Mouse (Mus musculus): ENCODE data around the gene Etv2.

The Etv2 gene

GRCm38 (mm10) chr7:30598786-30599185 lies 36.9 kb downstream of the Etv2 start, which contains the start of gene Zbtb32:
Gene Zbtb32 (minus strand): TSS chr7:30598909.
- no peak for TF ChIP-seq GATA4 (IDR thresholded peaks at IDR 0.05; ENCODE audit: insufficient replicate concordance, low read length)

GRCm38 (mm10) chr7:30596811-30597210 lies 38.8 kb downstream of the Etv2 start:
- no peak for TF ChIP-seq GATA4 (IDR thresholded peaks at IDR 0.05; ENCODE audit: insufficient replicate concordance, low read length)

GRCm38 (mm10) chr7:30596093-30596492 lies 39.6 kb downstream of the Etv2 start:
- TF ChIP-seq GATA4 (IDR thresholded peaks at IDR 0.05; ENCODE audit: insufficient replicate concordance, low read length): no peak

- no peak for TF ChIP-seq GATA4 (IDR thresholded peaks at IDR 0.05; ENCODE audit: insufficient replicate concordance, low read length)
Observed at GRCm38 (mm10) chr7:30594510-30595024, 41.1 kb downstream of the Etv2 start.

GRCm38 (mm10) chr7:30593579-30594509 lies 41.8 kb downstream of the Etv2 start:
- TF ChIP-seq GATA4 (IDR thresholded peaks at IDR 0.05; ENCODE audit: insufficient replicate concordance, low read length): no peak

GRCm38 (mm10) chr7:30592772-30593423 lies 42.8 kb downstream of the Etv2 start:
- TF ChIP-seq GATA4 (IDR thresholded peaks at IDR 0.05; ENCODE audit: insufficient replicate concordance, low read length): no peak

GRCm38 (mm10) chr7:30591605-30591951 lies 44.1 kb downstream of the Etv2 start:
- no peak for TF ChIP-seq GATA4 (IDR thresholded peaks at IDR 0.05; ENCODE audit: insufficient replicate concordance, low read length)

GRCm38 (mm10) chr7:30590927-30591604 lies 44.6 kb downstream of the Etv2 start:
- TF ChIP-seq GATA4 (IDR thresholded peaks at IDR 0.05; ENCODE audit: insufficient replicate concordance, low read length): no peak

GRCm38 (mm10) chr7:30589435-30590301 lies 46.0 kb downstream of the Etv2 start:
- TF ChIP-seq GATA4 (IDR thresholded peaks at IDR 0.05; ENCODE audit: insufficient replicate concordance, low read length): no peak

GRCm38 (mm10) chr7:30588676-30589434 lies 46.8 kb downstream of the Etv2 start, which contains the start of gene Kmt2b:
Gene Kmt2b (minus strand): TSS chr7:30588726.
- TF ChIP-seq GATA4 (IDR thresholded peaks at IDR 0.05; ENCODE audit: insufficient replicate concordance, low read length): no peak

GRCm38 (mm10) chr7:30587842-30588667 lies 47.6 kb downstream of the Etv2 start:
- TF ChIP-seq GATA4 (IDR thresholded peaks at IDR 0.05; ENCODE audit: insufficient replicate concordance, low read length): no peak

- no peak for TF ChIP-seq GATA4 (IDR thresholded peaks at IDR 0.05; ENCODE audit: insufficient replicate concordance, low read length)
Observed at GRCm38 (mm10) chr7:30586455-30587020, 49.1 kb downstream of the Etv2 start.

GRCm38 (mm10) chr7:30585170-30585569 lies 50.5 kb downstream of the Etv2 start:
- TF ChIP-seq GATA4 (IDR thresholded peaks at IDR 0.05; ENCODE audit: insufficient replicate concordance, low read length): no peak

All from liver, adult (tissue).